Mouse (Mus musculus) midbrain, embryonic 11.5 days (tissue): ENCODE data around the gene Gga3. TPM values are rescaled to one million over a fixed set of nuclear protein-coding genes. Genes with fewer than 3 reads are reported as not detected.
A peak's percentile ranks its signal among the peaks of the same experiment; 100 is the strongest.

Experiments
- ATAC-seq: fragments of 200-750 bp; cut with Nextera tagmentation; 2 replicates; pipeline ENCODE4 v1.8.0; 2017; ENCODE audit warnings: moderate TSS enrichment, moderate library complexity; ENCODE audit not compliant: low FRiP score
- DNase-seq: peaks from one replicate; pipeline ENCODE4 v3.0.0; 2015; ENCODE audit warnings: low spot score; ENCODE audit errors: missing footprints
- H3K27ac ChIP-seq: fragments of 300-500 bp; sonication (generic); 2 replicates; pipeline ENCODE4 v1.5.1; 2014; ENCODE audit warnings: low read depth, low read length
- H3K27me3 ChIP-seq: fragments of 300-500 bp; sonication (generic); 2 replicates; pipeline ENCODE4 v1.6.1; 2014; ENCODE audit warnings: mild to moderate bottlenecking, low read length, moderate library complexity, mixed read lengths; ENCODE audit not compliant: control insufficient read depth, insufficient read depth
- H3K36me3 ChIP-seq: fragments of 300-500 bp; sonication (generic); 2 replicates; pipeline ENCODE4 v1.6.1; 2014; ENCODE audit warnings: mild to moderate bottlenecking, low read length, moderate library complexity, mixed read lengths; ENCODE audit not compliant: control insufficient read depth, insufficient read depth
- H3K4me1 ChIP-seq: fragments of 300-500 bp; sonication (generic); 2 replicates; pipeline ENCODE4 v1.6.1; 2014; ENCODE audit warnings: low read length; ENCODE audit not compliant: control insufficient read depth, insufficient read depth
- H3K4me2 ChIP-seq: fragments of 300-500 bp; sonication (generic); 2 replicates; pipeline ENCODE4 v1.6.1; 2014; ENCODE audit warnings: mild to moderate bottlenecking, moderate library complexity
- H3K4me3 ChIP-seq: fragments of 300-500 bp; sonication (generic); 2 replicates; pipeline ENCODE4 v1.5.1; 2014; ENCODE audit warnings: low read depth, low read length
- H3K9ac ChIP-seq: fragments of 300-500 bp; sonication (generic); 2 replicates; pipeline ENCODE4 v1.6.1; 2014; ENCODE audit warnings: low read length
- H3K9me3 ChIP-seq: fragments of 300-500 bp; sonication (generic); 2 replicates; pipeline ENCODE4 v1.6.1; 2016; ENCODE audit warnings: low read length; ENCODE audit not compliant: control insufficient read depth
- WGBS: fragments of 180-500 bp; shearing (Covaris S2); extraction: QIAGEN DNeasy Blood & Tissue Kit; methylation state at CpG from one replicate; pipeline ENCODE4 v1.1.7; 2014; 5-methylcytosine and 5-hydroxymethylcytosine counted together
- polyA plus RNA-seq: library from polyadenylated mRNA; unstranded; fragments of >200 nt; fragmentation: Nextera tagmentation; extraction: Ambion mirVana; gene quantifications from 2 replicates; pipeline ENCODE4 v1.2.1, GENCODE M21; 2014

Gga3 gene
- polyA plus RNA-seq, 1 experiment from 2014 or later: 25.1 TPM

DNA sequence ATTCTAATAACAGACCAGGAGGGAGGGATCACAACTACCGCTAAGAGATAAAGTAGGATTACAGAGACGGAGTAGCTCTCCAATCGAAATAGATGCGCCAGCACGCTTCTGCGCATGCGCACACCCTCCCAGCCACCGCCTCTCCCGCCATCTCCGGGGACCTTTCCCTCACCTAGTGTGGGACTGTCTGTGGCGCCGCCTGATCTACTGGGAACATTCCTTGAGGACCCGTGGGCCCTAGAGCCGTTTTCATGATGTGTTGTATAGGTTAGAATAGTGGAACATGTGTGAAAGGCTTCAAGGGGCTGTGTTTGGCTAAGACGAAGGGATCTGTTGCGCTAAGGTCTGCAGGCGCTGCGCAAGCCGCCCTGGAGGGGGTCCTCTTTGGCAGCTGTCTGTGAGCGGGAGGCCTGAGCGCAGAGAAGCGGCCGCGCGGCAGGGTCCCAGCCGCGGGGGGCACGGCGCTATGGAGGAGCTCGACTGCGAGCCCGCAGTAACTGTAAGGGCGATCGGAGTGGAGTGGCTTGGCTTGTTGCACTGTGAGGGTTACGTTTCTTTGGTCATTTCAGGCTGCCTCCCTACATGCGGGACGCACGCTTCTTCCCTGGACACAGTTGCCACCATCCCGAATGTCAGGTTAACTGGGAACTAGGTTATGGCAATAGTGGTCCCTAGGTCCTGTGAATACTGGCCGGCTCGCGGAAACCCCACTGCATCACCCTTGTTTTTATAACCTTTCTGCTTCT is 39.6 kb downstream of the Gga3 start, which contains the start of gene Nup85:
Gene Nup85, plus strand, starts transcription at position 371 of the 746 bp plus-strand sequence.
- Histone ChIP-seq H3K9ac (peak within 1 kb of the TSS; percentile 83), H3K27me3 (no peaks in the 10 kb centered on the region), H3K9me3 (no peaks in the 10 kb centered on the region), H3K36me3 (peaks cover 10% of the 10 kb centered on the region; the same call in 1 of the 2 replicates), H3K4me2 (peak within 1 kb of the TSS; percentile 80), H3K4me3 (peak within 1 kb of the TSS; percentile 59), H3K27ac (peak within 1 kb of the TSS; percentile 74), H3K4me1 (peaks cover 9% of the 10 kb centered on the region)
- DNase-seq (peak; percentile 100), ATAC-seq (peak; percentile 92)
- 0% methylated on average over 42 of the region's 42 CpGs for WGBS

DNA sequence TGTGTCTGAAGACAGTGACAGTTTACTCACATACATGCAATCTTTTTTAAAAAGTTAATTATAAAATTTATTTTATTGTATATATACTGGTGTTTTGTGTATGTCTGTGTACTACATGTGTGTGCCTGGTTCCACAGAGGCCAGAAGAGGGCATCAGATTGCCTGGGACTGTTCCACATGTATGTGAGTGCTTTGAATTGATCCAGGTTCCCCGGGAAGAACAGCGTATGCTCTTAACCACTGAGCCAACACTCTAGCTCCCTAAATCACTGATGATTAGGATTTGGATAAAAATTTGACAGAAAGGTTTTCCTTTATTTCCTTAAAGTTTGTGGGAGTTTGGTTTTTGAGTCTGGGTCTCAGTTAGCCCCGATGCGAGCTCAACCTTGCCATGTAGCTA is 40.4 kb downstream of the Gga3 start:
- ATAC-seq (0 out of 2 replicates have a peak, but pooled peaks have one; percentile 33), DNase-seq (no peak)
- WGBS: 50% methylated on average over 4 of the region's 4 CpGs
- peak overlapping the region; percentile 59 for H3K4me3 ChIP-seq
- peak overlapping the region; percentile 83 for H3K9ac ChIP-seq
- no peak overlapping the region; the same call in 1 of the 2 replicates for H3K27ac ChIP-seq
- no peaks in the 10 kb centered on the region for H3K27me3 ChIP-seq
- peaks cover 3% of the 10 kb centered on the region; the same call in 1 of the 2 replicates for H3K36me3 ChIP-seq
- H3K4me1 ChIP-seq: peaks cover 9% of the 10 kb centered on the region
- H3K9me3 ChIP-seq: no peaks in the 10 kb centered on the region
- peak overlapping the region; percentile 80 for H3K4me2 ChIP-seq

DNA sequence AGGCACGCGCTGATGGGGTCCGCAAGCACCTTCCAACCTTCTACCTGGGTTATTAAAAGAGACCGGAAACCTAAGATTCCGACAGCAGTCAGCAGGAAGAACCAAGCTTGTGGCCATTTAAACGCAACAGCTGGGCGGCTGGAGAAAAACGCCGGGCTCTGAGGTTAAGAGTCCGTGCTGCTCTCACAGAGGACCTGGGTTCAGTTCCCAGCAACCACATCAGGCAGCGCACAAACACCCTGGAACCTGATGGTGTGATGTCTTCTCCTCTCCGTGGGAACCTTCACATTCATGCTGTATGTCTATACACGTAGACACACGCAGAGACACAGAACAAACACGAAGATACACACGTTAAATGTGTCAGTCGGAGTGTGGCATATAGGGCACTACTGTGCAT is 48.1 kb downstream of the Gga3 start:
- Histone ChIP-seq H3K4me3 (no peak overlapping the region), H3K27me3 (no peaks in the 10 kb centered on the region), H3K9me3 (no peaks in the 10 kb centered on the region), H3K27ac (no peak overlapping the region), H3K36me3 (no peaks in the 10 kb centered on the region), H3K4me1 (no peaks in the 10 kb centered on the region), H3K4me2 (no peak overlapping the region), H3K9ac (no peak overlapping the region)
- DNase-seq (no peak), ATAC-seq (no peak)
- 83% methylated on average over 17 of the region's 17 CpGs for WGBS

DNA sequence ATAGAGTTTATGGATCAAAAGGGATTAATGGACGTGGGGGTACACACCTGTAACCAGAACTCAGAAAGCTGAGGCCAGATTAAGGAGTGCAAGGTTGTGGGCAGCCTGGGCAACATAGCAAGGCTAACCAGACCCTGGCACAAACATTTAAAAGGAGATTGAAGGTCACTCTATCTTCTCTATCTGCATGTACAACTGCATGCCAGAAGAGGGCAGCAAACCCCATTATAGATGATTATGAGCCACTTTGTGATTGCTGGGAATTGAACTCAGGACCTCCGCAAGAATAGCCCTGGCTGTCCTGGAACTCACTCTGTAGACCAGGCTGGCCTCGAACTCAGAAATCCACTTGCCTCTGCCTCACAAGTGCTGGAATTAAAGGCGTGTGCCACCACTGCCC is 51.1 kb downstream of the Gga3 start:
- H3K4me1 ChIP-seq: no peaks in the 10 kb centered on the region
- no peak for ATAC-seq
- no peak overlapping the region for H3K4me2 ChIP-seq
- 47% methylated on average over 4 of the region's 4 CpGs for WGBS
- H3K36me3 ChIP-seq: no peaks in the 10 kb centered on the region
- no peaks in the 10 kb centered on the region for H3K9me3 ChIP-seq
- no peak overlapping the region for H3K9ac ChIP-seq
- no peak overlapping the region for H3K4me3 ChIP-seq
- no peak overlapping the region for H3K27ac ChIP-seq
- peak; percentile 69 for DNase-seq
- no peaks in the 10 kb centered on the region for H3K27me3 ChIP-seq

DNA sequence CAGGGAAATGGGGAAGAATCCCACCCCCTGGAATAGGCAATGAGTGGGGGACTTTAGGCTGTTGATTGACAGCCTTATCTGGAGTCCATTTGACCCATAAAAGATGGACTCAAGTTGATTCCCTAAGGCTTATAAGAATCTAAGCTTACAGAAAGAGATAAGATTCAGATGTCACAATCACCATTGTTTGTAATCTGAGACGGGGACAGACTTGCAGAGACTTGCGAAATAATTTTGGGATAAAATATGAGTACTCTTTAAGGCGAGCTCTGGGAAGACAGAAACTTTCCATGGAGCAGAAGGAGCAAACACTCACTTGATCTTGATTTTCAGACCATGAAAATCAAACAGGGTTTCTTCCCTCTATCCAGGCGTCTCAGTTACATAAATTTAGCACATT is 60.3 kb downstream of the Gga3 start:
- H3K36me3 ChIP-seq: no peaks in the 10 kb centered on the region
- no peak overlapping the region for H3K27ac ChIP-seq
- H3K9me3 ChIP-seq: no peaks in the 10 kb centered on the region
- no peaks in the 10 kb centered on the region for H3K27me3 ChIP-seq
- 82% methylated on average over 4 of the region's 4 CpGs for WGBS
- DNase-seq (no peak), ATAC-seq (no peak)
- no peak overlapping the region for H3K9ac ChIP-seq
- no peak overlapping the region for H3K4me2 ChIP-seq
- no peaks in the 10 kb centered on the region for H3K4me1 ChIP-seq
- no peak overlapping the region for H3K4me3 ChIP-seq

DNA sequence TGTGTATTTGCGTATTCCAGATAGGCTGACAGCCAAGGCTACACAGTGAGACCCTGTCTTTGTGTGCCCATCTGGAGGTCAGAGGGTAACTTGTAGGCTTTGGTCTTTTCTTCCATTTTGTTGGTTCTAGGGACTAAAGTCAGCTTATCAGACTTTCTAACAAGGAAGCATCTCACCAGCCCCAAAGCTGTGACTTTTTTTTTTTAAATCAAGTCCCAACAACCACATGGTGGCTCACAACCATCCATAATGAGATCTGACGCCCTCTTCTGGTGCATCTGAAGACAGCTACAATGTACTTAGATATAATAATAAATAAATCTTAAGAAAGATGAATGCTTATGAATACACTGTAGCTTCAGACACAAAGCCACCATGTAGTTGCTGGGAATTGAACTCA is 65.8 kb downstream of the Gga3 start:
- Histone ChIP-seq H3K4me1 (peaks cover 11% of the 10 kb centered on the region), H3K36me3 (peaks cover 6% of the 10 kb centered on the region; the same call in 1 of the 2 replicates), H3K9ac (no peak overlapping the region), H3K4me3 (no peak overlapping the region), H3K27ac (no peak overlapping the region), H3K27me3 (no peaks in the 10 kb centered on the region), H3K4me2 (no peak overlapping the region), H3K9me3 (no peaks in the 10 kb centered on the region)
- no peak for ATAC-seq
- DNase-seq: no peak
- WGBS: 53% methylated on average over 2 of the region's 2 CpGs

DNA sequence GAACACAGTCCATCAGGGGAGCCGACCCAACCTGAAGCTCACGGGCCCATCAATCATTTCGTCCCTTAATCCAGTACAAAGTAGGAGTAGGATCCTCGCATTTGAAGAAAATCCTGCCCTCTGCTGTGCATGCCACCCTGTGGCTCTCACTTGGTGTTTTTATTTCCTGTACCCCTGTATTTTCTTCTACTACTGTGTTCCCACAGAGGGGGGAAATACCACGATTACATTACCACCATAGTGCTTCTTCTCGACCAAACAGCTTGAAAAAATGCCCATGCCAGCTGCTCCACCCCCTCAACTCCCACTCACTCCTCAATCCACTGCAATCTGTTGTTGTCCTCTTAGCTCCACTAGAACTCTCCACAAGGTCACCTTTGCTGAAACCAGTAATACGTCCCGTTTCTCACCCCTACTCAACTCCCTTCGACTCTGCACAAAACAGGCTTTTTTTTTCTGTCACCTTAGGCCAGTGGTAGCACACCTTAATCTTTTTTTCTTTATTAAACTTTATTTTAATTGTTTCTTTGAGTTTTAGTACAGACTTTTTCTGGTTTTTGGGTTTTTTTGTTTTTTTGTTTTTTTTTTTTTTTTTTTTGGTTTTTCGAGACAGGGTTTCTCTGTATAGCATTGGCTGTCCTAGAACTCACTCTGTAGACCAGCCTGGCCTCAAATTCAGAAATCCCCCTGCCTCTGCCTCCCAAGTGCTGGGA is 66.8 kb downstream of the Gga3 start:
- DNase-seq (no peak), ATAC-seq (0 out of 2 replicates have a peak, but pooled peaks have one; percentile 8)
- Histone ChIP-seq H3K4me2 (peak overlapping the region; percentile 39), H3K4me1 (peaks cover 11% of the 10 kb centered on the region), H3K27ac (peak overlapping the region; percentile 98), H3K9me3 (no peaks in the 10 kb centered on the region), H3K27me3 (no peaks in the 10 kb centered on the region), H3K4me3 (no peak overlapping the region), H3K9ac (peak overlapping the region; percentile 24; the same call in 1 of the 2 replicates), H3K36me3 (peaks cover 15% of the 10 kb centered on the region)
- 89% methylated on average over 10 of the region's 10 CpGs for WGBS

DNA sequence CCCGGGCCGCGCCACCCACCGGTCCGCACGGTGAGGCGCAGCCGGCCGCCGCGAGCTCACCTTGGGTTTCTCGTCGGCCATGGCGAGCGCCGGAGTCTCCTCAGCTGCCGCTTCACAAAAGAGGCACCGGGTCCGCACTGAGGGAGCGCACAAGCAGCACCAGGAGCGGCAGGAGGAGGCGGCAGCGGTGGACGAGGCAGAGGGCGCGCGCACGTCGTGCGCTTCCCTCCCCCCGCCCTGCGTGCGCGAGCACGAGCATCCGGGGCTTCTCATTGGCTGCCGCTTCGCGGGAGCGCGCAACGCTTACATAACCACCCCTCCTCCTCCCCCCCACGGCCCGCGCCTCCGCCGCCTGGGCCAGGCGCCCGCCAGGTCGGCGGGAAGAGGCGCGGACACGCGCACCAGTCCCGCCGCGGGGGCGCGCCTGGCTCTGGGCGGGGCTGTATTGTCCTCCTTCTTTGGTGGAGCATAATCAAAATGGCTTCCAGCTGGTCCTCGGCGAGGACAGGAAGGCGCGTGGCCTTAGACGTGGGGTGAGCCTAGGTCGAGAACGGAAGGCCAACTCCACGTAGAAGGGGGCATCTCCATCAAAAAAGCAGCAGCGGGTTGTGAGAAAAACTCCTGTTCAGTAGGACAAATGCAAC is 67.7 kb downstream of the Gga3 start, which contains the start of gene Sumo2:
Gene Sumo2, minus strand, starts transcription at position 239 of the 644 bp plus-strand sequence.
- H3K9me3 ChIP-seq: no peaks in the 10 kb centered on the region
- H3K36me3 ChIP-seq: peaks cover 16% of the 10 kb centered on the region
- 2% methylated on average over 47 of the region's 70 CpGs for WGBS
- H3K27ac ChIP-seq: peak within 1 kb of the TSS; percentile 98
- H3K4me2 ChIP-seq: peak within 1 kb of the TSS; percentile 66
- H3K9ac ChIP-seq: peak within 1 kb of the TSS; percentile 99
- H3K27me3 ChIP-seq: no peaks in the 10 kb centered on the region
- peak within 1 kb of the TSS; percentile 98 for H3K4me3 ChIP-seq
- peaks cover 11% of the 10 kb centered on the region for H3K4me1 ChIP-seq
- ATAC-seq (peak; percentile 91), DNase-seq (peak; percentile 100)
